Mouse (Mus musculus) urinary bladder, postnatal 25 days (tissue): ENCODE data around the gene Cep68.
A peak's percentile ranks its signal among the peaks of the same experiment; 100 is the strongest.

ENCODE experiments used
- DNase-seq: peaks from one replicate; pipeline ENCODE4 v3.0.0; 2022; ENCODE audit warnings: low spot score

The Cep68 gene

GRCm38 (mm10) chr11:20204870-20205446 lies 44.3 kb downstream of the Cep68 start:
- no peak for DNase-seq

DNA sequence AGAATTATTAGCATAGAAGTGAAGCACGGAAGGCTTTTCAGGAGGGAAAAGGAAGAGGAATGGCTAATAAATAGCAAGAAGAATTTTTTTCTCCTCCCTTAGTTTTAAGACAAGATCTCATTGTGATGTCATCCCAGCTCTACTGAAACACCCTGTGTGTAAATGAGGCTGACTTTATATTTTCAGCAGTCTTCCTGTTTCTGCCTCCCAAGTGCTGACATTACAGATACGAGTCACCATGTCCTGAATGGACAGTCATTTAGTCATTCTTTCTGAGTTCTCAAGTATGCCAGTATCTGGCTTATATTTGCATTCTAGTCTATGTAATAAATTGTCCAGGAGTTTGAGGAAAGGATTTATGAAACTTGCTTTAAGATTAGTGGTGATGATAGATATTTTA lies 44.9 kb downstream of the Cep68 start:
- no peak for DNase-seq

GRCm38 (mm10) chr11:20202299-20203011 lies 46.8 kb downstream of the Cep68 start:
- DNase-seq: no peak

DNA sequence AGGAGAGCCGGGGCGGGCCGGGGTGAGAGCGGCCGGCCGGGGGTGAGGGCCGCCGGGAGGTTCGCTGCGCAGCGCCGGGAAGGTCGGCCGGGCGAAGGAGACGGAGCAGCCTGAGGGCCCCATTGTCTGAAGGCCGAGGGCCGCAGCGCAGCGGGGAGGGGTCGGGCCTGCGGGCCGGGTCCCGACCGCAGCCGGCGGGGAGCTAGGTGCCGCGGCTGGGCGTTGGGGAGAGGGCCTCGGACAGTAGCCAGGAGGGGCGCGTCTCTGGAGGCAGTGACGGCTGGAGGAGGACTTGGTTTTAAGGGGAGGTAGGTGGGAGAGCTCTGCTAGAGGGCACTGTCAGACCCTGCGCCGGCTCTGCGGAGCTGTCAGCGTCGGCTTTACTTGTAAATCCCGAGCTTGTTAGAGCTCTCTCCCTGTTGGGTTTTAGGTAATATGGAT lies 47.5 kb downstream of the Cep68 start:
- DNase-seq: peak; percentile 43

DNA sequence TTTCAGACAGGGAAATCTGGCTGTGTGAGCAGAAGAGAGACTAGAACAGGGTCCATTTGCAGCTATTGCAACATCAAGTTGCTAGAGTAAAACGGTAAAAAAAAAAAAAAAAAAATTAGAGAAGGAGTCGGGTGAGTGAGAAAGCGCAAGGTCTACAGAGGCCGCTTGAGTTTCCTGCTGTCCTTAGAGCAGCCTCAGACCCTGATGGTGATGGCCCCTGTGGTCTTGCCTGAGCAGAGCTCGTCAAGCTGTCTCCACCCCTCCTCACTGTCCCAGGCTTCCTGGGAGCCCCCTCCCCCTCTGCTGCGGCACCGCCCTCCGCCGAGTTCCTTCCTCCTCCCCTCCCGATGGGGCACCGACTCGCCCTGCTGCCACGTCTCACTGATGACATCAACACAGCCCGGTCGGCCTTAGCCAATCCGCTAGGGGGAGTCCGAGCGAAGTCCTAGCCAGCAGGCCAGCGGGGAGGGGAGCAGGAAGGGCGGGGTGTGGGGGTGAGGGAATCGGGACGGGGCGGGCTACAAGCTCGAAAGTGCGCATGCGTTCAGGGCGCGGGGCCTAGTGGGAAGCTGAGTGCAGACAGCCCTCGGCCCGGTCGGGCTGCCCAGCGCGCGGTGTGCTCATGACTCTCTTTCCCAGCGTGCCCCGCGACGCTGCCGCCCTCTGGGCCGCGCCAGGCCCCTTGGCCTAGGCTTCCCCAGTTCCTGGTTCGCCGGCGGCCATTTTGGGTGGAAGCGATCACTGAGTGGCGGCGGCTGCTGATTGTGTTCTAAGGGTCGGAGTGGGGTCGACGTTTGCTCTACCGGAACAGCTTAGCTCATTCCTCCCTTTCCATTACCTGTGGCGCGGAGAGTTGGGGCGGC lies 48.3 kb downstream of the Cep68 start, which contains the start of gene Rab1a:
Rab1a (plus strand) TSS at position 720 of the 863 bp plus-strand sequence.
- DNase-seq: peak; percentile 100

- DNase-seq: no peak
Measured at GRCm38 (mm10) chr11:20193100-20193736, 56.0 kb downstream of the Cep68 start.

GRCm38 (mm10) chr11:20187271-20187670 lies 62.0 kb downstream of the Cep68 start:
- DNase-seq: no peak
